Mouse (Mus musculus): ENCODE results near the gene Cebpe. TPM values are rescaled to one million over a fixed set of nuclear protein-coding genes. Genes with fewer than 3 reads are reported as not detected.

Gene Cebpe
- polyA plus RNA-seq, 1 experiment from 2014 or later = 0.85 TPM

DNA sequence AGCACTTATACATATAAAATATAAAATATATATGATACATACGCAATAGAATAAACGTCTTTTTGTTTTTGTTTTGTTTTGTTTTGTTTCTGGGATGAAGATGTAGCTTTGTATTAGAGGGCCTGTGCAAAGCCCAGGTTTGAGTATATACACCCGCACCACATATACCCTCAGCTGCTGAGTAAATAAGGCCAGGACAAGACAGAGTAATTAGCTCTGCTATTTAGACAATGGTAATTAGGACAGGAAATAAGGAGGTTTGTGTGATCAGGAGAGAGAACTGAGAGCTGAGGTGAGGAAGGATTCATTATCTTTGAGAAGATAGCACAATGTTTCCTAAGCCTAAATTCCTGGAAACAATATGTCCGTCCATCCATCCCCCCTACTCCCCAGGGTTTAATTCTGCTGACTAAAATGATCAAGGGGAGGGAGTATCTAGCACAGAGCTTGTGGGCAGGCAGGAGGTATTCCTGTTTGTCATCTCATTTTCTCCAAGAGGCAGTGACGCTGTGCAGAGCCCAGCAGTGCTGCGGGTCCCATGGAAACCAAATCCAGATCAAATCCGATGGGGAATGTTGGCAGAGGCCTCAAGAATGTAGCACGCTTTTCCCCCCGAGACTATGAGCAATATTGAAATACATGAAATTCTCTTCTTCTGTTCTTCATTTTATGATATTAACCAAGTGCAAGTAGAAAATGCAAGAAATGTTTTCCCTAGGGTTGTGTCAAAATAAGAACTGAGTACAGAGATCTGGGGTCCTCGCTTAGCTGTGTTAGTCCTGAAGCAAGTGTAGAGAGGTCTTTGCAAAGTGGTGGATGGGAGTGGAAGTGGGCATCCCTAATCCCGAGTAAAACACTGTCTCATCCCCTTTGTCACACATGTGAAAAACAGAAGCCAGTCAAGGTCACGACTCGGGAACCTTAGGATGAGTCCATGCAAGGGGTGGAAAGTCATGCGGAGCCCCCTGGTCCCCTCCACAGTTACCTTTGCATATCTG lies 24.9 kb upstream of the Cebpe start:
- whole genome bisulfite sequencing (ENCODE audit: missing documents) = 95% methylated on average over 14 of the region's 14 CpGs
- peaks cover 6% of the 10 kb centered on the region; the same call in 1 of the 2 replicates for H3K79me2 ChIP-seq (ENCODE audit: inconsistent target)
- no peak overlapping the region for H3K27ac ChIP-seq
- peaks cover 25% of the 10 kb centered on the region; the same call in 1 of the 2 replicates for H3K36me3 ChIP-seq (ENCODE audit: inconsistent target)
- H3K4me3 ChIP-seq (ENCODE audit: inconsistent target) = no peak overlapping the region

DNA sequence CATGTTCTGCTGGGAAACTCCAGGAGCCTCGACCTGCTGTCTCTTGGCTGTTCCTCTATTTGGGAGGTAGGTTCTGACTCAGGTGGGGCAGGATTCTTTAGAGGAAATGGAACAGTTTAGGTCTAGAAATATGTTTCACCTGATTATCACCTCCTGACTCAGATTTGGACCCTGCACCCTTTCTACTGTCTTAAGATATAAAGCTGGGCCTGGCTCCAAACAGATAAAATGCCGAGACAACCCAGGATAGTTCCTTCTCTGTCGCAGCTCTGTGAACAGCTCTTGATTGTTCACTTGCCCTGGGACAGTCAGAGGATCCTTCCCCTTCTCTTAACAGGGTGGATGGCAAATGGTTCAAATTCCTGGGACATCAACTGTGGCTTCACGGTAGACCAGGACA lies 23.2 kb upstream of the Cebpe start:
- peaks cover 35% of the 10 kb centered on the region; the same call in 1 of the 2 replicates for H3K36me3 ChIP-seq (ENCODE audit: inconsistent target)
- H3K4me3 ChIP-seq (ENCODE audit: inconsistent target) = no peak overlapping the region
- no peaks in the 10 kb centered on the region for H3K79me2 ChIP-seq (ENCODE audit: inconsistent target)
- H3K27ac ChIP-seq = no peak overlapping the region
- WGBS (ENCODE audit: missing documents) = 63% methylated on average over 4 of the region's 4 CpGs

- Histone ChIP-seq H3K79me2 (ENCODE audit: inconsistent target) (no peaks in the 10 kb centered on the region), H3K27ac (no peak overlapping the region), H3K36me3 (ENCODE audit: inconsistent target) (peaks cover 46% of the 10 kb centered on the region; the same call in 1 of the 2 replicates), H3K4me3 (ENCODE audit: inconsistent target) (no peak overlapping the region)
- 90% methylated on average over 4 of the region's 4 CpGs for WGBS (ENCODE audit: missing documents)
These were observed 22.0 kb upstream of the Cebpe start for GRCm38 (mm10) chr14:54734004-54734403.

DNA sequence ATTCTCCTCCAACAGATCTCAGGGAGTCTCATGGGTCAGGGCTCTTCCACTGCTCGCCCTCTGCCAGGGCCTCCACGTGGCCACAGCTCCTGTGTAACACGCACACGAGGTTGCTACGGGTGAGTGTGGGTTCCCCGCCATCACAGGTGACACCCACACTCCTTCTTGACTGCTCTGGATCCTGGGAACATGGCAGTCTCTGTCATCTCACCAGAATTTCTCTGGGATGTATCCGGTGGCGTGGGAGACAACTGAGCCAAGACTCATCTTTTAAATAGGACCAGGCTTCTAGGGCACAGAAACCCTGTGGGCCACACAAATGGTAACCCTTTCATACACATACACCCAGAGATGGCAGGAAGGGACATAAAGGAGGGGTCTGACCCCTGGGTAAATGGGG lies 20.2 kb upstream of the Cebpe start:
- H3K27ac ChIP-seq = no peak overlapping the region
- H3K36me3 ChIP-seq (ENCODE audit: inconsistent target) = peaks cover 51% of the 10 kb centered on the region; the same call in 1 of the 2 replicates
- H3K79me2 ChIP-seq (ENCODE audit: inconsistent target) = no peaks in the 10 kb centered on the region
- no peak overlapping the region for H3K4me3 ChIP-seq (ENCODE audit: inconsistent target)
- 96% methylated on average over 8 of the region's 8 CpGs for WGBS (ENCODE audit: missing documents)

GRCm38 (mm10) chr14:54730305-54730704 lies 18.3 kb upstream of the Cebpe start:
- H3K36me3 ChIP-seq (ENCODE audit: inconsistent target) = peaks cover 64% of the 10 kb centered on the region; the same call in 1 of the 2 replicates
- no peak overlapping the region for H3K4me3 ChIP-seq (ENCODE audit: inconsistent target)
- no peak overlapping the region for H3K27ac ChIP-seq
- 96% methylated on average over 6 of the region's 6 CpGs for WGBS (ENCODE audit: missing documents)
- H3K79me2 ChIP-seq (ENCODE audit: inconsistent target) = no peaks in the 10 kb centered on the region

DNA sequence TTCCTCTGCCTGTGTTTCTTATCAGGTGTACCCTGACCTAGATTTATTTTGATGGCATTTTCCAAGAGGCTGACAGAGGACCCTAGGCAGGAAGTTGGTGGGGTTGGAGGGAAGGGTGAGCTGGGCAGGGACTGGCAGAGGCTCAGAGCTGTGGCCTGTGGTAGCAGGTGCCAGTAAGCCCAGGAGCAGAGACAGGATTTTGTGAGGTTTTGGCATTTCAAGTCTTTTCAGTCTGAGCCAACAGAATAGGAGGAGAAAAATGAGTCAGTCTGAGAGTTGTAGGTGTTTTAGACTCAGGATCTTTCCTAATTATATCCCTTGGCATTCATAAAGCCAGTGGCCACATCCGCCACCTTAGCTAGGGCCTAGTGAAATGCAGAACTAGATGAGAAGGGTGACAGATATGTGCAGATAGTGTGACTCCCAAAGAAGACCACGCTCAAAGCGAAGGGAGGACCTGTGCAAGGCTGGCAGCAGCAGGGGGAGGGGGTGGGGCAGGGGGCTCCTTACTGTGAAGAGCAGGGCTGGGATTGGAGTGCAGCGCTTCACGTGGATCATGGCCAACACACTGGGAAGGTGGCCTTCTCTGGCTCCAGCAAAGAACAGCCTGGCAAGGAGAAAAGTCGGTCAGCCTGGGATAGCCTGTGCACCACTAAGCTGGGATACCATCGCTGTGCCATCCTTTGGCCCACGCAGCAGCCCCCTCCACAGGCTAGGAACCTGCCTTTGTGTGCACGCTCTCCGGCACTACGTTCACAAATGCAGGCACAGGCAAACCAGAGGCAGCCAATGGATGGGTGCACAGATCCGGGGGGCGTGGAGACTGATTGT lies 17.1 kb upstream of the Cebpe start:
- Histone ChIP-seq H3K27ac (no peak overlapping the region), H3K79me2 (ENCODE audit: inconsistent target) (no peaks in the 10 kb centered on the region), H3K4me3 (ENCODE audit: inconsistent target) (no peak overlapping the region), H3K36me3 (ENCODE audit: inconsistent target) (peaks cover 77% of the 10 kb centered on the region; the same call in 1 of the 2 replicates)
- 89% methylated on average over 12 of the region's 13 CpGs for WGBS (ENCODE audit: missing documents)

DNA sequence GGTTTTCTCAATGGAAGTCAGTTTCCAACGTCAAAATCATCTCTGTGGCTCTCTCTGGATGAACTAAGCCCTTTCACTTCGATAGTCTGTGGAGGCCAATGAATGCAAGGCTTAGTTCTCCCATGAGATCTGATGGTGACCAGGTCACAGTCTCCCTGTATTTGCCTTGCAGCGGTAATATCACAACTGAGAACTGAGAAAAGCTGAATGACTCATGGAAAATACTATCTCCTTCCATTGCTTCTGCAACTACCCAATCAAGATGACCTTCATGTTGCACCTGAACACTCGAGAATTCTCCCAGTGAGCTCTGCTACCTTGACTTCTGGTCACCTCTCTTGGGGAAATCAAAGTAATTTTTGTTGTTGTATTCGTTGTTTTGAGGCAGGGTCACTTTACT lies 15.6 kb upstream of the Cebpe start:
- 94% methylated on average over 5 of the region's 5 CpGs for WGBS (ENCODE audit: missing documents)
- Histone ChIP-seq H3K79me2 (ENCODE audit: inconsistent target) (no peaks in the 10 kb centered on the region), H3K4me3 (ENCODE audit: inconsistent target) (no peak overlapping the region), H3K27ac (no peak overlapping the region), H3K36me3 (ENCODE audit: inconsistent target) (peaks cover 84% of the 10 kb centered on the region; the same call in 1 of the 2 replicates)

DNA sequence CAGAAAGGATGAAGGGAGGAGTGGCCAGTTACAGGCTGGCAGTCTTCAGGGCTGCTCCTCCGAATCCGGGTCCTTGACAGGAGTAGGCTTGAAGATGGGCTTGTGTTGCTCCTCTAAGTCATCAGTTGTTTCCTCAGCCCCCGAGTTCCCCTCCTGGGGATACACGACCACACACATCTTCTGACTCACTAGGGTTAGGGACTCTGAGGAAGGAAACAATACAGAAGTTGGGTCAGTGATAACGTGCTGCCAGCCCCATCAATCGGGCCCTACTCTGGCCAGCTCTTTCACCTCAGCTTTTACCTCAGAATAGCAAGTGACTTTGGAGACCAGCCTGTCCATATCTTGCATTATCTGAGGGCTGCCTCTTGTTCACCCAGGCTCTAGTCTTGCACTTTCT lies 12.1 kb upstream of the Cebpe start:
- 33% methylated on average over 6 of the region's 6 CpGs for WGBS (ENCODE audit: missing documents)
- no peak overlapping the region for H3K27ac ChIP-seq
- no peaks in the 10 kb centered on the region for H3K79me2 ChIP-seq (ENCODE audit: inconsistent target)
- no peak overlapping the region for H3K4me3 ChIP-seq (ENCODE audit: inconsistent target)
- peaks cover 67% of the 10 kb centered on the region; the same call in 1 of the 2 replicates for H3K36me3 ChIP-seq (ENCODE audit: inconsistent target)

- no peak overlapping the region for H3K4me3 ChIP-seq (ENCODE audit: inconsistent target)
- H3K27ac ChIP-seq = no peak overlapping the region
- 88% methylated on average over 10 of the region's 10 CpGs for WGBS (ENCODE audit: missing documents)
- no peaks in the 10 kb centered on the region for H3K79me2 ChIP-seq (ENCODE audit: inconsistent target)
- peaks cover 49% of the 10 kb centered on the region; the same call in 1 of the 2 replicates for H3K36me3 ChIP-seq (ENCODE audit: inconsistent target)
These were observed 9.7 kb upstream of the Cebpe start for GRCm38 (mm10) chr14:54721711-54722110.

DNA sequence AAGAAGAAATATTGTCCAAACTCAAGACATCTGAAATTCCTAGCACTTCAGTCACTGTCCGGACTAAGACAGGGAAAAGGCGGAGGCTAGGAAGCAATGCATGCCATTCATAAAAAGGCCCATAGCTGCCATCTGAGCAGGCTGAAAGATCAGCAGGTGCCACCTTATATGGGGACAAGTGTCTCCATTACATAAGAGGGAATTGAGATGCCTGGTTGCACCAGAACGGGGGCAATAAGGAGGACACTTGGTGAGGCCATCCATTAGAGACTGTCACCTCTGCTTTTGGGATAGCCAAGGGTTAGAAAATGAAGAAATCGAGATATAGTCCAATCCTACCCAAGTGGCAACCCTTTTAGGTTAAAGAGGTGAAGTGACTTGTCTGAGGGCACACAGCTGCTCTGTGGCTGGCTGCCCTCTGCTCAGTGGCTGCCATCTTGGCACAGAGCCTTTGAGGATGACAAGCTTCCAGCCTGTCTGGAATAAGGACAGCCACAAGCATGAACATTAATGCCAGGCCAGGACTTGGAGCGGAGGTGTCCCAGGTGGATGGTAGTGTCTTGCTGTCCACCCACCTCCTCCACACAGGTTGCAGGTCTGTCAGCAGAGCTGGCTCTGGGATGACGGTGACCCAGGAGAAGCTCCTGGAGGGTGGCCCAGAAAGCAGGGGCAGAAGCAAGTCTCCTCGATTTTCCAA lies 8.8 kb upstream of the Cebpe start:
- Histone ChIP-seq H3K27ac (no peak overlapping the region), H3K36me3 (ENCODE audit: inconsistent target) (peaks cover 39% of the 10 kb centered on the region; the same call in 1 of the 2 replicates), H3K79me2 (ENCODE audit: inconsistent target) (no peaks in the 10 kb centered on the region), H3K4me3 (ENCODE audit: inconsistent target) (no peak overlapping the region)
- 93% methylated on average over 7 of the region's 7 CpGs for WGBS (ENCODE audit: missing documents)

- 90% methylated on average over 11 of the region's 11 CpGs for WGBS (ENCODE audit: missing documents)
- Histone ChIP-seq H3K36me3 (ENCODE audit: inconsistent target) (peaks cover 35% of the 10 kb centered on the region; the same call in 1 of the 2 replicates), H3K79me2 (ENCODE audit: inconsistent target) (no peaks in the 10 kb centered on the region), H3K27ac (no peak overlapping the region), H3K4me3 (ENCODE audit: inconsistent target) (no peak overlapping the region)
These were observed 8.1 kb upstream of the Cebpe start for GRCm38 (mm10) chr14:54720041-54720440.

- no peaks in the 10 kb centered on the region for H3K79me2 ChIP-seq (ENCODE audit: inconsistent target)
- H3K27ac ChIP-seq = no peak overlapping the region
- 71% methylated on average over 1 of the region's 1 CpGs for WGBS (ENCODE audit: missing documents)
- H3K36me3 ChIP-seq (ENCODE audit: inconsistent target) = no peaks in the 10 kb centered on the region
- no peak overlapping the region for H3K4me3 ChIP-seq (ENCODE audit: inconsistent target)
These were observed 3.4 kb upstream of the Cebpe start for GRCm38 (mm10) chr14:54715402-54715801.

- Histone ChIP-seq H3K36me3 (ENCODE audit: inconsistent target) (no peaks in the 10 kb centered on the region), H3K4me3 (ENCODE audit: inconsistent target) (peak overlapping the region; percentile 36), H3K27ac (no peak overlapping the region), H3K79me2 (ENCODE audit: inconsistent target) (no peaks in the 10 kb centered on the region)
- WGBS (ENCODE audit: missing documents) = 7% methylated on average over 15 of the region's 15 CpGs
These were observed 2.7 kb upstream of the Cebpe start for GRCm38 (mm10) chr14:54714617-54715081.

GRCm38 (mm10) chr14:54714121-54714520 lies 2.1 kb upstream of the Cebpe start:
- 3% methylated on average over 13 of the region's 13 CpGs for WGBS (ENCODE audit: missing documents)
- H3K79me2 ChIP-seq (ENCODE audit: inconsistent target) = no peaks in the 10 kb centered on the region
- no peak overlapping the region for H3K27ac ChIP-seq
- no peaks in the 10 kb centered on the region for H3K36me3 ChIP-seq (ENCODE audit: inconsistent target)
- peak overlapping the region; percentile 36 for H3K4me3 ChIP-seq (ENCODE audit: inconsistent target)
